Mouse (Mus musculus) bone marrow, adult 2 months (tissue): ENCODE data around the gene Efcab12.

ENCODE experiments used
- CTCF ChIP-seq: fragments of 200-500 bp; IDR thresholded peaks from 2 replicates; pipeline ENCODE4 v1.5.1; 2011; ENCODE audit warnings: low read length, control low read depth; ENCODE audit not compliant: control insufficient read depth, insufficient read depth
- POLR2A ChIP-seq: fragments of 200-500 bp; IDR thresholded peaks from 2 replicates; pipeline ENCODE4 v1.6.1; 2011; ENCODE audit warnings: low read depth, mild to moderate bottlenecking, control low read depth, low read length, borderline replicate concordance; ENCODE audit not compliant: control insufficient read depth

DNA sequence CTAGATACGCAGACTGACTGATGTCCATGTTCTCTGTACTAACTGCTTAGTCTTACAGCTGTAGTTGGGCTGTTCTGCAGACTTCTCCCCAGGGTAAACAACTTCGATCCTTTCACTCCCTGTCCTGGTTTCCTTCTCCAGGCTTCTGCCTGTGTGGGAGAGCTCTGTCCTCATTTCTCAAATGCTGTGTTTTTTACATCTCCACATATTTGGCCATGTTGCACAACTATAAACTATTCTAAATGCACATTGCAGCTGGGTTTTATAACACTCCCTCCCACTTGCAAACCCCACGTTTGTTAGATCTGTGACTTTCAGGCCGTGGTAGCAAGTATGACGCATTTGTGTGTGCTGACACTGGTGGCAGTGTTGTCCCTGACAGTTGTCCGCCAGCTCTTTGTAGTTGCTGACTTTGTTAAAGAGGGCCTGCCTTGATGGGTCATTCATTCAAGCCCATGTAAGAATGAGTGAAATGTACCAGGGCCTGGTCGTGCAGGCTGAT, 25.2 kb upstream of the Efcab12 start:
- TF ChIP-seq POLR2A (no peak), CTCF (no peak)
